Mouse (Mus musculus) liver, adult 2 months (tissue): ENCODE measurements at regions not wholly inside any gene's neighbourhood (a gene's known extent, or its start where the extent isn't known, plus 50 kb on each side); places are given as distances from the start of the nearest gene placed in this dataset.
A peak's percentile ranks its signal among the peaks of the same experiment; 100 is the strongest.

Source experiments
- DNase-seq: peaks from one replicate; pipeline ENCODE4 v3.0.0-alpha.2; 2011; ENCODE audit warnings: low read depth, low spot score; ENCODE audit errors: extremely low read depth
- H3K27ac ChIP-seq: fragments of 200-500 bp; replicated peaks from 2 replicates; pipeline ENCODE4 v1.5.1; 2012; ENCODE audit warnings: low read depth, mild to moderate bottlenecking, control low read depth, inconsistent platforms, low read length; ENCODE audit not compliant: insufficient read depth
- H3K27me3 ChIP-seq: fragments of 200-500 bp; 2 replicates; pipeline ENCODE4 v1.6.1; 2012; ENCODE audit warnings: mild to moderate bottlenecking, moderate library complexity, low read length, inconsistent platforms; ENCODE audit not compliant: control insufficient read depth, insufficient read depth
- H3K36me3 ChIP-seq: fragments of 200-500 bp; 2 replicates; pipeline ENCODE4 v1.6.1; 2012; ENCODE audit warnings: low read length, inconsistent platforms; ENCODE audit not compliant: control insufficient read depth, insufficient read depth
- H3K4me1 ChIP-seq: fragments of 200-500 bp; 2 replicates; pipeline ENCODE4 v1.6.1; 2011; ENCODE audit warnings: low read length; ENCODE audit not compliant: control insufficient read depth, insufficient read depth
- H3K4me3 ChIP-seq: fragments of 200-500 bp; 2 replicates; pipeline ENCODE4 v1.5.1; 2011; ENCODE audit warnings: low read depth, mild to moderate bottlenecking, control low read depth, low read length, moderate library complexity; ENCODE audit not compliant: insufficient read depth
- H3K79me2 ChIP-seq: fragments of 200-500 bp; 2 replicates; pipeline ENCODE4 v1.6.1; 2012; ENCODE audit warnings: inconsistent platforms, mild to moderate bottlenecking, low read length, moderate library complexity; ENCODE audit not compliant: control insufficient read depth, insufficient read depth
- H3K9ac ChIP-seq: fragments of 200-500 bp; 2 replicates; pipeline ENCODE4 v1.6.1; 2012; ENCODE audit warnings: low read depth, mild to moderate bottlenecking, control low read depth, inconsistent platforms, low read length
- CTCF ChIP-seq: fragments of 200-500 bp; IDR thresholded peaks from 2 replicates; pipeline ENCODE4 v1.5.1; 2011; ENCODE audit warnings: low read depth, low read length, control low read depth
- POLR2A ChIP-seq: fragments of 200-500 bp; IDR thresholded peaks from 2 replicates; pipeline ENCODE4 v1.6.1; 2011; ENCODE audit warnings: low read length, control low read depth; ENCODE audit not compliant: insufficient read depth; ENCODE audit errors: extremely low read depth
- WGBS: fragments of 180-500 bp; shearing (Covaris S2); methylation state at CpG from one replicate; pipeline ENCODE4 v1.1.7; 2018; 5-methylcytosine and 5-hydroxymethylcytosine counted together

GRCm38 (mm10) chr17:48795773-48796172, 136.4 kb upstream of the Lrfn2 start:
- H3K9ac ChIP-seq, result no peak overlapping the region
- no peaks in the 10 kb centered on the region for H3K4me1 ChIP-seq
- no peak for DNase-seq
- no peaks in the 10 kb centered on the region for H3K79me2 ChIP-seq
- 81% methylated on average over 5 of the region's 5 CpGs for WGBS
- no peaks in the 10 kb centered on the region for H3K27me3 ChIP-seq
- H3K36me3 ChIP-seq, result no peaks in the 10 kb centered on the region
- TF ChIP-seq CTCF (no peak), POLR2A (no peak)
- H3K4me3 ChIP-seq, result no peak overlapping the region
- H3K27ac ChIP-seq, result no peak overlapping the region

DNA sequence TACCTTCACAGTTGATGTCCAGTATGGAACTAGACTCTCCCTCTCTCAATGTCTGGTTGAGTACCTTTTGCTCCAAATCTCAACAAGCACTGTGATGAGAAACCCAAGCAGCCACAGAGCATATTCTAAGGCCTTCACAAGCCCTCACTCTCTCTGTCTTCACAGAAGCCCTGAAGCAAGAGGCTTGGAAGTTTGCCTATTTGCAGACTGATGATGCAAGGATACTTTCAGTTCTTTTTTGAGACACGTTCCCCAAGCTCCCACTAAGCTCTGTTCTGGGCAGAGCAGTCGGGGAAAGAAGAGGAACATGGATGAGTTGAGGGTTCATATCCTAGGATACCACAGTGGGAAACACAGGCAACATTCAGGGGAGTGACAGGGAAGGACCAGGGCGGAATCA, 134.0 kb upstream of the Lrfn2 start:
- H3K4me3 ChIP-seq, result no peak overlapping the region
- no peak overlapping the region for H3K27ac ChIP-seq
- DNase-seq, result no peak
- H3K79me2 ChIP-seq, result no peaks in the 10 kb centered on the region
- no peaks in the 10 kb centered on the region for H3K36me3 ChIP-seq
- 60% methylated on average over 3 of the region's 3 CpGs for WGBS
- TF ChIP-seq CTCF (no peak), POLR2A (no peak)
- no peaks in the 10 kb centered on the region for H3K4me1 ChIP-seq
- no peaks in the 10 kb centered on the region for H3K27me3 ChIP-seq
- no peak overlapping the region for H3K9ac ChIP-seq

DNA sequence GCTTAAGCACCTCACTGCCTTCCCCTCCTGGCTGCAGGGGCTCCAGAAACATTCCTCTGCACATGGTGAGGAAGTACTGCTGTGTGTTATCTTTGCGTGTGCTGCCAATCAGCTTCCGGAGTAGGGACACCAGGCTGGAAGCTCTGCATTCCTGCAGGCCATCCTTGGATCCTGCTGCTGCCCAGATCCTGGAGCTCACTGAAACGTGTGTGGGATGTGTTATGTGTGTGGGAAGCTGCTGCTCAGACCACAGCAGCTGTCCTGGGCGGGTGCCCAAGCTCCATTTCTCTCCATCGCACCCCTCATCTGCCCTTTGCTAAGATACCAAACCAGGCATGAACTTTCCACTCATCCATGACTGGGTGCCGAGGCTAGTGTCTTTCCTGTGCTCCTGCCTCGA, 129.5 kb upstream of the Lrfn2 start:
- H3K4me1 ChIP-seq, result no peaks in the 10 kb centered on the region
- no peak overlapping the region for H3K9ac ChIP-seq
- no peaks in the 10 kb centered on the region for H3K36me3 ChIP-seq
- no peak for DNase-seq
- WGBS, result 54% methylated on average over 7 of the region's 7 CpGs
- H3K27me3 ChIP-seq, result no peaks in the 10 kb centered on the region
- TF ChIP-seq POLR2A (no peak), CTCF (no peak)
- no peak overlapping the region for H3K4me3 ChIP-seq
- H3K79me2 ChIP-seq, result no peaks in the 10 kb centered on the region
- H3K27ac ChIP-seq, result no peak overlapping the region

DNA sequence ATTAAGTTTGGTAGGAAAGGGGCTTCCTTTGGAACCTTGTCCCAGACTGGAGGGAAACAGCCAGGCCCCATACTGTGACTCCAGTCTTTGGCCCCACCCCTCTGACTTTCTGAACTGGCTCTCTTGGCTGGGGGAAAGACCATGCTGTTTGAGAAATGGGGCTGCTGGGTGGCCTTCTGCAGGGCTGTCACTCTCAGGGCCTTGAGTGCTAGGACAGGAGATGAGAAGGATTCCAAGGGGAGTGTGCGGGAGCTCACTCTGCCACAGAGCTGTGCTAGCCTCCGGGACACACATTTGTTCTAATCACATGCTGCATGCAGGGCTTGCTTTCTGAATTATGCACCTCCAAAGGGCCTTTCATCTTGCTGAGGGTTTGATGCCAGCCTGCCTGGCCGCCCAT, 124.3 kb upstream of the Lrfn2 start:
- no peaks in the 10 kb centered on the region for H3K79me2 ChIP-seq
- no peaks in the 10 kb centered on the region for H3K27me3 ChIP-seq
- TF ChIP-seq POLR2A (no peak), CTCF (no peak)
- H3K4me3 ChIP-seq, result no peak overlapping the region
- no peak for DNase-seq
- H3K36me3 ChIP-seq, result no peaks in the 10 kb centered on the region
- no peak overlapping the region for H3K9ac ChIP-seq
- H3K27ac ChIP-seq, result no peak overlapping the region
- no peaks in the 10 kb centered on the region for H3K4me1 ChIP-seq
- 79% methylated on average over 3 of the region's 3 CpGs for WGBS

DNA sequence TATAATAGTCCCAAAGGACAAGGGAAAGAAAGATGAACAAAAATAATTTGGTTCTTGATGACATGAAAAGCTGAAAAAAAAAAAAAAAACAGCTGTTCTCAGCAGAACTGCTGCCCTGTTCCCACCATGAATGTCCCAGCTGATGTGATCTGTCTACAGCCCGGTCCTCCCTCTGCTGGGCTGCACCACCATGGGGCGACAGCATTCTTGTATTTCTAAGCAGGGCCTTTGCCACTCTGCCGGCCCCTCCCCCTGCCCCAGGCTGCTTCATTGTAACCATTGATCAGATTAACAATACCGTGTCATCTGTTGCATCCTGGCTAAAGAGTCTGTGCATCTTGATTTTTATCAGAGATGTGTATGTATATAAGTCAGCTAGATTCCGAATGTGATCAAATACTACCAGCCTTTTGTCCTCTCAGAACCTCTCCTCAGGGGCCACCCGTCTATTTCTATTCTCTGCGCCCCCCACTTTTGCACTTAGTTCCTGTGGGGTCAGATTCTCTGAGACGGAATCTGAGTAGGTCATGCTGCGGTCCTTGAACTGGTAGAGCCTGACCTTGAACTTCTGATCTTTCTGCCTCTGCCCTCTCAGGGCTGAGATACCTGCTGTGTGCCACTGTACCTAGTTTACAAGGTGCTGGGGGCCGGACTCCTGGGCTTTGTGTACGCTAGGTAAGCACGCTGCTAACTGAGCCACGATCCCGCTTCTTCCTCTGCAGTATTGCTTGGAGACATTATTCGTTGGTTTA, 117.2 kb upstream of the Lrfn2 start:
- no peaks in the 10 kb centered on the region for H3K79me2 ChIP-seq
- WGBS, result 63% methylated on average over 15 of the region's 15 CpGs

DNA sequence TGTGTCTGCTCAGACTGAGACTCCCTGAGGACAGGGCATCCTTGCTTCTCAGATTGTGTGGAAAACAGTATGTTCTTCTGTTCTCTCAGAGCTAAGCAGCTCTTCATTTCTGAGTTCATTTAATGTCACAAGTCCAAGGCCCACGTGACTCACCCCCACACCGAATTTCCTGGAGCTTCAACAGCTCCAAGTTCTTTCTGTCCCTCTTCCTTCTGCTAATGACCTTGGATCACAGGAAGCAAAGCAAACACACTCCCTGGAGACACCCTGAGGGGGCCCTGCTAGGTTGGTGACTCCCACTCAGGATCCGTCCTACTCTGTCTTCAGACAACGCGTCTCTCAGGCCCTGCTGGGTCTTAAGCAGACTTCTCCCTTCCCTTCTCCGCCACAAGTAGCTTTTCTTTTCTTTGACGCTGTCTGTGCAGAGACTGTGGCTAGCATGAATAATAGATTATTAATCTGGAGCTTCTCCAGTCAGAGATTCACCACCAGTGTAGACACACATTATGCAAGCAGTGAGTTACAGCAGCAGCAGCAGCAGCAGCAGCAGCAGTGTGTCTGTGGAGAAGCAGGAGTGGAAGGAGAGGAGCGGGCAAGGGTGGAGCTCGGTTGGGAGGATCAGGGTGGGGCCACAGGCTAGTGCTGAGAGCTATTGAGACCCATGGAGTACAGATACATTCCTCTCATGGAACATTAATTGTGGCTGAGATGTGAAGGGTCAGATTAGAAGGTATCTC, 115.4 kb upstream of the Lrfn2 start:
- H3K36me3 ChIP-seq, result no peaks in the 10 kb centered on the region

More for the DNA sequence above, 117.2 kb upstream of the Lrfn2 start:
- Histone ChIP-seq H3K27me3 (no peaks in the 10 kb centered on the region), H3K4me1 (no peaks in the 10 kb centered on the region), H3K4me3 (no peak overlapping the region), H3K9ac (no peak overlapping the region), H3K27ac (no peak overlapping the region), H3K36me3 (no peaks in the 10 kb centered on the region)
- DNase-seq, result no peak
- TF ChIP-seq POLR2A (no peak), CTCF (no peak)

More for the DNA sequence above, 115.4 kb upstream of the Lrfn2 start:
- TF ChIP-seq POLR2A (no peak), CTCF (no peak)
- Histone ChIP-seq H3K4me1 (no peaks in the 10 kb centered on the region), H3K27ac (no peak overlapping the region), H3K79me2 (no peaks in the 10 kb centered on the region), H3K4me3 (no peak overlapping the region), H3K9ac (no peak overlapping the region), H3K27me3 (no peaks in the 10 kb centered on the region)
- DNase-seq, result peak; percentile 34
- 63% methylated on average over 9 of the region's 9 CpGs for WGBS
